Mouse (Mus musculus) spleen, adult 2 months (tissue): ENCODE data around the gene Zfyve1. TPM values are rescaled to one million over a fixed set of nuclear protein-coding genes. Genes with fewer than 3 reads are reported as not detected.

Source experiments
- DNase-seq, 2 experiments: peaks; one replicate each; pipeline versions ENCODE4 v3.0.0 to v3.0.0-alpha.2; 2012 to 2021; ENCODE audit warnings: low spot score in 2 of 2, low read depth in 1 of 2
- H3K27ac ChIP-seq: fragments of 200-500 bp; 2 replicates; pipeline ENCODE4 v1.5.1; 2012; ENCODE audit warnings: low read length, inconsistent platforms; ENCODE audit not compliant: insufficient read depth
- H3K27me3 ChIP-seq: fragments of 200-500 bp; 2 replicates; pipeline ENCODE4 v1.6.1; 2012; ENCODE audit warnings: mild to moderate bottlenecking, moderate library complexity, low read length, inconsistent platforms; ENCODE audit not compliant: control insufficient read depth, insufficient read depth
- H3K36me3 ChIP-seq: fragments of 200-500 bp; 2 replicates; pipeline ENCODE4 v1.6.1; 2012; ENCODE audit warnings: mild to moderate bottlenecking, low read length, inconsistent platforms; ENCODE audit not compliant: control insufficient read depth, insufficient read depth
- H3K4me1 ChIP-seq: fragments of 200-500 bp; 2 replicates; pipeline ENCODE4 v1.6.1; 2011; ENCODE audit warnings: inconsistent platforms; ENCODE audit not compliant: control insufficient read depth, insufficient read depth, insufficient read length
- H3K4me3 ChIP-seq: fragments of 200-500 bp; 2 replicates; pipeline ENCODE4 v1.5.1; 2011; ENCODE audit warnings: mild to moderate bottlenecking, inconsistent platforms; ENCODE audit not compliant: insufficient read depth, insufficient read length; ENCODE audit errors: extremely low read depth
- CTCF ChIP-seq: fragments of 200-500 bp; IDR thresholded peaks from 2 replicates; pipeline ENCODE4 v1.5.1; 2011; ENCODE audit warnings: mild to moderate bottlenecking, inconsistent platforms; ENCODE audit not compliant: insufficient read depth, insufficient read length, insufficient replicate concordance; ENCODE audit errors: extremely low read depth
- POLR2A ChIP-seq: fragments of 200-500 bp; IDR thresholded peaks from 2 replicates; pipeline ENCODE4 v1.6.1; 2011; ENCODE audit warnings: low read depth, low read length, inconsistent platforms
- WGBS: fragments of 180-500 bp; shearing (Covaris S2); methylation state at CpG from one replicate; pipeline ENCODE4 v1.1.7; 2018; 5-methylcytosine and 5-hydroxymethylcytosine counted together
- polyA plus RNA-seq: library from polyadenylated mRNA; depleted of rRNA; stranded (reverse); fragments of >200 nt; gene quantifications from 2 replicates; pipeline ENCODE4 v1.2.3, GENCODE M21; 2012; rRNA removed

Gene Zfyve1
- polyA plus RNA-seq, 1 experiment = 26.5 TPM

- no peaks in the 10 kb centered on the region for H3K4me1 ChIP-seq
- H3K27me3 ChIP-seq = no peaks in the 10 kb centered on the region
- no peak for TF ChIP-seq CTCF
- no peak for TF ChIP-seq POLR2A
- WGBS = 81% methylated on average over 3 of the region's 3 CpGs
- H3K36me3 ChIP-seq = no peaks in the 10 kb centered on the region
- DNase-seq = no peak
- H3K27ac ChIP-seq = no peak overlapping the region
- no peak overlapping the region for H3K4me3 ChIP-seq
These were observed 99.1 kb downstream of the Zfyve1 start for GRCm38 (mm10) chr12:83497959-83498358.

GRCm38 (mm10) chr12:83496736-83497135 lies 100.3 kb downstream of the Zfyve1 start:
- TF ChIP-seq CTCF = no peak
- no peak for TF ChIP-seq POLR2A
- Histone ChIP-seq H3K27me3 (no peaks in the 10 kb centered on the region), H3K4me1 (no peaks in the 10 kb centered on the region), H3K27ac (no peak overlapping the region), H3K36me3 (no peaks in the 10 kb centered on the region), H3K4me3 (no peak overlapping the region)
- WGBS = 83% methylated on average over 6 of the region's 6 CpGs
- DNase-seq = no peak

Other genes starting within 250 kb of the Zfyve1 start
- 1.6 and 1.7 TPM in 2 replicates for gene Dpf3, start 109.5 kb downstream of the Zfyve1 start, polyA plus RNA-seq
- 14.0 and 19.3 TPM in 2 replicates for gene Dcaf4, start 76.8 kb downstream of the Zfyve1 start, polyA plus RNA-seq
- 19.4 and 20.2 TPM in 2 replicates for gene Rbm25, start 34.0 kb upstream of the Zfyve1 start, polyA plus RNA-seq
- gene Psen1, start 90.9 kb upstream of the Zfyve1 start, polyA plus RNA-seq = 14.3 and 20.2 TPM in 2 replicates
- 1.5 and 1.9 TPM in 2 replicates for gene Papln, start 166.4 kb upstream of the Zfyve1 start, polyA plus RNA-seq